Mouse (Mus musculus): ENCODE results near the gene Eva1a. TPM values are rescaled to one million over a fixed set of nuclear protein-coding genes. Genes with fewer than 3 reads are reported as not detected.

Gene Eva1a
- polyA plus RNA-seq, 1 experiment = 0.79 TPM

DNA sequence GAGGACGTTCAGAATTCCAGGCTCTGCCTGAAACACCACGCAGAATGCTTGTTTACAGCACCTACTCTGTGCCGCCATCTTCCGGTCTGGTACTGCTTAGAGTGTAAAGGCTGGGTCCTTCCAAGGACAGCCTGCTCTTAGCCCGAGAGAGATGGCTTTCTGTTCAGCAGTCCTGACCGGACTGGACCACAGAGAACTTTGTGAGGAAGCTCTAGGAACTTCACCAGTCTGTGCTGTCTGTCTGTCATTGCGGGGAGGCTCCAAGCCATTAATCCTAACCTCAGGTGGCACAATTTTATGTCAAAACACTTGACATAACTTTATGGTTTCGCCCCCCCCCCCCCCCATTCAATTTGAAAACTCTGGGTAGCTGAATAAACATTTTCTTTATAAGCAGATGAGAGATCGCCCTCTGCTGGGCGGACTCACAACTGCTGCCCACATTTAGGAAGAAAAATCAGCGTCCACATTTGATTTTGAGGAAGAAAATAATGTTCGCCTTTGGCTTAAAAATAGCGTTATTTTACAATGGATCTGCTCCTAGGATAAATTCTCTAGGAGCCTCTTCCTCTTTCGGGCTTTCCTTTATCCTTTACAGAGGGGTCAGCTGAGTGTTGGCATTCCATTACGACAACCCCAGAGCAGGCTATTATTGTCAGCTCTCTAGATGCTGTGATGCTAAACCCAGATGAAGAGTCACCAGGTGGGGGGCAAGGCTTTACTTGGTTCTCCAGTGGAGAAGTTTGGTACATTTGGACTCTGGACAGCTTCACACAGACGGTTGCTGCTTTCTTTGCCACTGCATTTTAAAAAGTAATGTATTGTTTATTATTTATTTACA is 78.7 kb downstream of the Eva1a start:
- Histone ChIP-seq H3K27ac (ENCODE audit: insufficient read depth, low read length) (no peak overlapping the region), H3K27me3 (ENCODE audit: control insufficient read depth, insufficient read depth, low read length, poor library complexity, severe bottlenecking) (no peaks in the 10 kb centered on the region), H3K4me3 (ENCODE audit: low read depth, low read length) (no peak overlapping the region), H3K36me3 (ENCODE audit: control insufficient read depth, insufficient read depth, low read length, poor library complexity, severe bottlenecking) (no peaks in the 10 kb centered on the region), H3K9ac (ENCODE audit: low read depth, poor library complexity, severe bottlenecking) (no peak overlapping the region), H3K9me3 (replicated peaks; ENCODE audit: control insufficient read depth, insufficient read depth, low read length, poor library complexity, severe bottlenecking) (no peaks in the 10 kb centered on the region), H3K4me1 (ENCODE audit: control insufficient read depth, insufficient read depth, low read length) (no peaks in the 10 kb centered on the region)
- TF ChIP-seq CTCF (IDR thresholded peaks at IDR 0.05; ENCODE audit: low read depth, low read length) = peak; percentile 41
- TF ChIP-seq POLR2A (IDR thresholded peaks at IDR 0.05; ENCODE audit: insufficient read depth, low read length) = no peak

DNA sequence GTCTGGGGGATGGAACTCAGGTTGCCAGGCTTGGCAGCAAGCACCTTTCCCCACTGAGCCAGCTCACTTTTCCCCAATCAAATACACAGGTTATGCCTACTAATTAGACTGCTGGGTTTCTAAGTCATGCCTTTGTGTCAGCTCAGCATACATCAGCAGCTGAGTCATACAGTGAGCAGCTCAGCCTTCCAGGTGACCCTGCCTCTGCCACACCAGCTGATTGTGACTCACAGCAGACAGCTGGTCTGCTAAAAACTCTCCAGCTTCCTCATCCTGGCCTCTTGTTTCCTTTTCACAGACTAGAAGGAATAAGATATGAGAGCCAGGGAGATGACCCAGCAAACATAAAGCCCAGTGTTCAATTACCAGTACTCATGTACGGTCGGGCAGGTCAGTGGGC is 84.3 kb downstream of the Eva1a start:
- no peak for TF ChIP-seq CTCF (IDR thresholded peaks at IDR 0.05; ENCODE audit: low read depth, low read length)
- no peak for TF ChIP-seq POLR2A (IDR thresholded peaks at IDR 0.05; ENCODE audit: insufficient read depth, low read length)
- TF ChIP-seq EP300 (IDR thresholded peaks at IDR 0.05; ENCODE audit: insufficient read depth, low read depth, low read length) = no peak

DNA sequence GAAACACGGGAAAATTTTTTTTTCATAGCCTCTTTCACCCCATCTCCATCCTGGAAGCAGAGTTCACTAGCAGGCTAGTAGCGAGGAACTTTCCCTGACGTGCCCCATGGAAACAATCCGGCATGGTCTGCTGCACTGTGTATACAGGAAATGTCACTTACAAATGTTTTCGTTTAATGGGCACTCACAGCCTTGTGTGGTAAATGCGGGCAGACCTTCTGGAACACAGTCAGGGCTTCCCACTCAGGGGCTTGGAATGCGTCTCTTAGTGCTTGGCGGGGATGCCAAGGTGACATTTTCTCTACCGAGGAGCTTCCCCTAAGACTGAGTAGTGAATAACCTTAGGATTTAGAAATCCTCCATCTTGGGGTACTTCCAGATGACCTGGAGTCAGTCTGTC is 87.0 kb downstream of the Eva1a start:
- no peak overlapping the region for H3K4me3 ChIP-seq (ENCODE audit: low read depth, low read length)
- H3K4me1 ChIP-seq (ENCODE audit: control insufficient read depth, insufficient read depth, low read length) = no peaks in the 10 kb centered on the region
- TF ChIP-seq EP300 (IDR thresholded peaks at IDR 0.05; ENCODE audit: insufficient read depth, low read depth, low read length) (no peak), CTCF (IDR thresholded peaks at IDR 0.05; ENCODE audit: low read depth, low read length) (no peak), POLR2A (IDR thresholded peaks at IDR 0.05; ENCODE audit: insufficient read depth, low read length) (no peak)
- no peaks in the 10 kb centered on the region for H3K36me3 ChIP-seq (ENCODE audit: control insufficient read depth, insufficient read depth, low read length, poor library complexity, severe bottlenecking)
- H3K27ac ChIP-seq (ENCODE audit: insufficient read depth, low read length) = no peak overlapping the region
- H3K27me3 ChIP-seq (ENCODE audit: control insufficient read depth, insufficient read depth, low read length, poor library complexity, severe bottlenecking) = no peaks in the 10 kb centered on the region
- H3K9ac ChIP-seq (ENCODE audit: low read depth, poor library complexity, severe bottlenecking) = no peak overlapping the region
- H3K9me3 ChIP-seq (replicated peaks; ENCODE audit: control insufficient read depth, insufficient read depth, low read length, poor library complexity, severe bottlenecking) = no peaks in the 10 kb centered on the region

More for the DNA sequence above, 84.3 kb downstream of the Eva1a start:
- H3K9me3 ChIP-seq (replicated peaks; ENCODE audit: control insufficient read depth, insufficient read depth, low read length, poor library complexity, severe bottlenecking) = no peaks in the 10 kb centered on the region
- no peak overlapping the region for H3K27ac ChIP-seq (ENCODE audit: insufficient read depth, low read length)
- H3K4me1 ChIP-seq (ENCODE audit: control insufficient read depth, insufficient read depth, low read length) = no peaks in the 10 kb centered on the region
- H3K4me3 ChIP-seq (ENCODE audit: low read depth, low read length) = no peak overlapping the region
- H3K9ac ChIP-seq (ENCODE audit: low read depth, poor library complexity, severe bottlenecking) = no peak overlapping the region
- no peaks in the 10 kb centered on the region for H3K27me3 ChIP-seq (ENCODE audit: control insufficient read depth, insufficient read depth, low read length, poor library complexity, severe bottlenecking)
- no peaks in the 10 kb centered on the region for H3K36me3 ChIP-seq (ENCODE audit: control insufficient read depth, insufficient read depth, low read length, poor library complexity, severe bottlenecking)

DNA sequence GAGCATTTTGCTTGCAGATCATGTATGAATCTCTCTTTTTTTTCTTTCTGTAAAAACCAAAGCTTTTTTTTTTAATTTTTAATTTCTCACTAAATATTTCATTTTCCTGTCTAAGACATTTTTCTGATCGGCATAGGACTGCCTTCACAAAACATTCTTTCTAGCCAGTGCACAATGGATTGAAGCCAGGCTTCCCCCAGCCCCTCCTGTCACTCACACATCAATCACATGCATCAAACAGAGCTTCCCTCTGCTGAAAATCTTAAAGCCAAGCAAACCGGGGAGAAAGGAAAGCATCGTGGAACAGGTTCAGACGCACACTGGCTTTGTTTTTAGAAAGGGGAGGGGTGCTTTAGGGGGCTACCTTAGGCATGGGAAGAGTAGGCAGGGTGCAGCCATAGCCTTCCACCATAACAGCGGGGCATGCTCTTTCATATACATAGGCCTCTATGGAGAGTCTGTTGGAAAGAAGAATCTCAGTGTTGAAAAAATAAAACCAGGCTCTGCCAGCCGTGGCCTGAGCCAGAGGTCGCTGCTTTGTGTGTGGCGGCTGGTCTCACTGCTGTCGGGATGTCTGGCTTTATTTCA is 88.9 kb downstream of the Eva1a start:
- Histone ChIP-seq H3K27ac (ENCODE audit: insufficient read depth, low read length) (no peak overlapping the region), H3K27me3 (ENCODE audit: control insufficient read depth, insufficient read depth, low read length, poor library complexity, severe bottlenecking) (no peaks in the 10 kb centered on the region), H3K36me3 (ENCODE audit: control insufficient read depth, insufficient read depth, low read length, poor library complexity, severe bottlenecking) (no peaks in the 10 kb centered on the region), H3K9me3 (replicated peaks; ENCODE audit: control insufficient read depth, insufficient read depth, low read length, poor library complexity, severe bottlenecking) (no peaks in the 10 kb centered on the region), H3K9ac (ENCODE audit: low read depth, poor library complexity, severe bottlenecking) (no peak overlapping the region), H3K4me3 (ENCODE audit: low read depth, low read length) (no peak overlapping the region), H3K4me1 (ENCODE audit: control insufficient read depth, insufficient read depth, low read length) (no peaks in the 10 kb centered on the region)
- TF ChIP-seq CTCF (IDR thresholded peaks at IDR 0.05; ENCODE audit: low read depth, low read length) = no peak
- no peak for TF ChIP-seq EP300 (IDR thresholded peaks at IDR 0.05; ENCODE audit: insufficient read depth, low read depth, low read length)
- no peak for TF ChIP-seq POLR2A (IDR thresholded peaks at IDR 0.05; ENCODE audit: insufficient read depth, low read length)

DNA sequence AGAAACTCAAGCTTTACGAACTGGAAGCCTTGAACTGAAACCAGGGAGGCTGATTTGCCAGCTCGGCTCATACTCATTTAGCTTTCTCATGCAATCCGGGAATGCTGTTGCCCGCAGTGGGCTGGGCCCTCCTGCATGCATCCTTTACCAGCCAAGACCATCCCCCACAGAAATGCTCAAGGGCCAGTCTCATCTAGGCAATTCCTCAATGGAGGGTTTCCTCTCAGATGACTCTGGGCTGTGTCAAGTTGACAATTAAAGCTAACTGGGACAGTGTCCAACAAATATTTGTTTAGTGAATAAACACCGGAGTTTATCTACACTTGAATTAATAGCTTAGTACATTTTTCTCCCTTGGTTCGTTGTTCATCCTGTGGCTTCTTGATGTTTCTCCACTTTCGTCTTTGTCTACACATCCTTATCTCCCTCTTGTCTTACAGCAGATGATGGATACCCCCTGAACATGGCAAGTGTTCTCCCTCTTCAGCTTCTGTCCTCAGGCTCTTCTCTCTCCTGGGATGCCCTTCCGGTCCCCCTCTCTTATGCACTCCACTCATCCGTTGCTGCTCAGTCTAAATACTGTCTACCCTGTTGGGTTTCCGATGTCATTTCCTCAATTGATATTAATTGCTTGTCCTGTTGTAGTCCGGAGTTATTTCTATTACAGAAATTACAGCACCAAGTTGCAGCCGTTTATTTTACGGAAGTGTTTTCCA is 92.2 kb downstream of the Eva1a start:
- Histone ChIP-seq H3K9me3 (replicated peaks; ENCODE audit: control insufficient read depth, insufficient read depth, low read length, poor library complexity, severe bottlenecking) (no peaks in the 10 kb centered on the region), H3K4me3 (ENCODE audit: low read depth, low read length) (no peak overlapping the region), H3K36me3 (ENCODE audit: control insufficient read depth, insufficient read depth, low read length, poor library complexity, severe bottlenecking) (no peaks in the 10 kb centered on the region), H3K9ac (ENCODE audit: low read depth, poor library complexity, severe bottlenecking) (no peak overlapping the region), H3K4me1 (ENCODE audit: control insufficient read depth, insufficient read depth, low read length) (no peaks in the 10 kb centered on the region), H3K27ac (ENCODE audit: insufficient read depth, low read length) (no peak overlapping the region), H3K27me3 (ENCODE audit: control insufficient read depth, insufficient read depth, low read length, poor library complexity, severe bottlenecking) (no peaks in the 10 kb centered on the region)
- TF ChIP-seq CTCF (IDR thresholded peaks at IDR 0.05; ENCODE audit: low read depth, low read length) (no peak), POLR2A (IDR thresholded peaks at IDR 0.05; ENCODE audit: insufficient read depth, low read length) (no peak), EP300 (IDR thresholded peaks at IDR 0.05; ENCODE audit: insufficient read depth, low read depth, low read length) (no peak)

DNA sequence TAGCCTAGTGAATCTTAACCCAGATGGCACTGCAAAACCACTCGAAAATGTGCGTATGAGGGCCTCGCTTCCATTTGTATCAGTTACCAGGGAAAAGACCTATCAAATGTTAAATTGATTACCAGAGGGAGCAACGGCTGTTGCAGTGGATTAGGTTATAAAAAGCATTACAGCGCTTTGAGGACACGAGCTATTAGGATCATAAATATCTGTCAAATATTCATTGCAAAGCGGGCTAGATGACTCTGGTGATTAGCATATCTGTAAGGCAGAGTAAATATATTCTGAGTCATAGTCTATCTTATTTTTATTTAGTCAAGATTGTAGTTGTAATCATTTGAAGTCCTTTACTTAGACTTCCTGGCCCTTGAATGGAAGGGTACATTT is 92.7 kb downstream of the Eva1a start:
- H3K4me1 ChIP-seq (ENCODE audit: control insufficient read depth, insufficient read depth, low read length) = no peaks in the 10 kb centered on the region
- no peak overlapping the region for H3K9ac ChIP-seq (ENCODE audit: low read depth, poor library complexity, severe bottlenecking)
- no peaks in the 10 kb centered on the region for H3K9me3 ChIP-seq (replicated peaks; ENCODE audit: control insufficient read depth, insufficient read depth, low read length, poor library complexity, severe bottlenecking)
- no peaks in the 10 kb centered on the region for H3K27me3 ChIP-seq (ENCODE audit: control insufficient read depth, insufficient read depth, low read length, poor library complexity, severe bottlenecking)
- no peak overlapping the region for H3K4me3 ChIP-seq (ENCODE audit: low read depth, low read length)
- no peak for TF ChIP-seq EP300 (IDR thresholded peaks at IDR 0.05; ENCODE audit: insufficient read depth, low read depth, low read length)
- no peak for TF ChIP-seq POLR2A (IDR thresholded peaks at IDR 0.05; ENCODE audit: insufficient read depth, low read length)
- TF ChIP-seq CTCF (IDR thresholded peaks at IDR 0.05; ENCODE audit: low read depth, low read length) = no peak
- no peaks in the 10 kb centered on the region for H3K36me3 ChIP-seq (ENCODE audit: control insufficient read depth, insufficient read depth, low read length, poor library complexity, severe bottlenecking)
- H3K27ac ChIP-seq (ENCODE audit: insufficient read depth, low read length) = no peak overlapping the region

All from ES-Bruce4 (cell line).